Mouse (Mus musculus) left cerebral cortex, adult 2 months (tissue): ENCODE data around the gene Hjurp. TPM values are rescaled to one million over a fixed set of nuclear protein-coding genes. Genes with fewer than 3 reads are reported as not detected.
A peak's percentile ranks its signal among the peaks of the same experiment; 100 is the strongest.

Experiments
- DNase-seq, 2 experiments: peaks; one replicate each; pipeline ENCODE4 v3.0.0; 2021 to 2022; ENCODE audit warnings: low spot score in 2 of 2, mixed read lengths in 1 of 2; ENCODE audit errors: extremely low spot score in 1 of 2
- H3K27ac ChIP-seq: fragments of 200-600 bp; 2 replicates; pipeline ENCODE4 v1.8.1; 2022
- H3K4me3 ChIP-seq: fragments of 200-600 bp; 2 replicates; pipeline ENCODE4 v1.8.1; 2022
- CTCF ChIP-seq: fragments of 200-600 bp; IDR thresholded peaks from 2 replicates; pipeline ENCODE4 v1.8.1; 2022; ENCODE audit warnings: antibody characterized with exemption, mild to moderate bottlenecking, moderate library complexity
- intact Hi-C: fragments of 180-260 bp; cut with DNase I; formaldehyde crosslinking; loops from one replicate; pipeline ENCODE4 v1.15.1; 2025
- total RNA-seq, 2 experiments: library from RNA; stranded (reverse); gene quantifications; 2 replicates each; pipeline ENCODE4 v1.2.3; 2021

Gene Hjurp
- total RNA-seq, 2 experiments from 2014 or later, result 45.8 to 47.2 TPM

DNA sequence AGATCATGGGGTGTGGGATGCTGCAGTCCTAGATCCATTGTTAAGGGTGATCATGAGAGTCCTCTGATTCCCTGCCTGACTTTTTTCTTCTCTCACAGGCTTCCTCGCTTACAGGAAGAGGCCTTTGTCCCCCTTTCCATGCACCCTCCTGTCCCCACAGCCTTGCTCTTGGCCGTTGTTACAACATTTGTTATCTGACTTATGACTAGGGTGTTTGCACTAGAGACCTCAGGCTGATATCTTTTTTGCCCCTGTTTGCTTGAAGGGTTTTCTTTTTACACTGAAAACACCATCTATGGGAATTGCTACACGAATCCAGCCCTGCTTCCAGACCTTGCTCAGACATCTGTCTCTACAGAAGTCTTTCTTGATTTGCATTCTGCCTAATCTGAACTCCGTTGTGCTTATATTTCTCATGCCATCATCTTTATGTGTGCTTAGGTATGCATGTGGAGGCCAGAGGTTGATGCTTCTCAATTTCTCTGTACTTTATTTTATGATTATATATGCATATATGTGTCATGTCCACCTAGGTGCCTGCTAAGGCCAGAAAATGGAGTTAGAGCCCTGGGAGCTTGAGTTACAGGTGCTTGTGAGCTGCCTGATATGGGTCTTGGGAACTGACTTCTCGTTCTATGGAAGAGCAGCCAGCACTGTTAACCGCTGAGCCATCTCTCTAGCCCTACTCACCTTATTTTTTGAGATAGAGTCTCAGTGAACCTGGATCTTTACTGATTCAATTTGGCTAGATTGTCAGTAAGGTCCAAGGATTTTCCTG, 27.8 kb upstream of the Hjurp start:
- intact Hi-C loops, result no loop called here
- Histone ChIP-seq H3K27ac (no peak overlapping the region), H3K4me3 (no peak overlapping the region)
- DNase-seq, result no peak
- no peak for TF ChIP-seq CTCF

DNA sequence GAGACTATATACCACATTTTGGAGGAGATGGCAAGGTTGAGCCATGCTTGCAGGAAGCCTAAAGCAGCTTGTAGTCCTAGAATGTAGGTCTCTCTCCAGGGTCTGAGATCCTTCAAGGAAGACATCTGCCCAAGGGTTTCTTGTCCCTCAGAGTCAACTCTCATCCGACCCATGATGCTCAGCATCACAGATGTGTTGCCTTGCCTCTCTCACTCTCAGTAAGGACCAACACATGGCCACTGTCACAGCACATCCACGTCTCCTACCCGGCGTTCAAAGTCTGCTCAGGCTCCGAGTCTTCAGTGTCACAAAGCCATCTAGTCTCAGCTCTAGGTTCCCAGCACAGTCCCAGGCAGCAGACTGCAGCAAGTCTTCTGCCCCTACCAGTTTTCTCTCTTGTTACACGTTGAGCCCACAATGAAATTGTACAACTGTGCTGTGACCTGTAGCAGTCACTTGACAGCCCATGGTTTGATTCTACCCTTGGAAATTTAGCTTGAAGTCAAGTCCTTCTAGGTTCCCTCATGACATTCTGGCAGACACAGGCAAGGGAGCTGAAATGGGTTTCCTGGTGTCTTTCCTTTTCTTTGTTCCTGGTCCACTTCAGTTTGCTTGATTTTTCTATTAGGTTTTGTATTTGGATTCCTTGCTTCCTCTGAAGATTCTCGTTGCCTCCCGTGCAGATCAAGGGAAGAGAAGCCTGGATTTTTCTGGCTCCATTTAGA, 27.0 kb upstream of the Hjurp start:
- intact Hi-C loops, result no loop called here
- DNase-seq, result no peak
- Histone ChIP-seq H3K27ac (no peak overlapping the region), H3K4me3 (no peak overlapping the region)
- no peak for TF ChIP-seq CTCF

DNA sequence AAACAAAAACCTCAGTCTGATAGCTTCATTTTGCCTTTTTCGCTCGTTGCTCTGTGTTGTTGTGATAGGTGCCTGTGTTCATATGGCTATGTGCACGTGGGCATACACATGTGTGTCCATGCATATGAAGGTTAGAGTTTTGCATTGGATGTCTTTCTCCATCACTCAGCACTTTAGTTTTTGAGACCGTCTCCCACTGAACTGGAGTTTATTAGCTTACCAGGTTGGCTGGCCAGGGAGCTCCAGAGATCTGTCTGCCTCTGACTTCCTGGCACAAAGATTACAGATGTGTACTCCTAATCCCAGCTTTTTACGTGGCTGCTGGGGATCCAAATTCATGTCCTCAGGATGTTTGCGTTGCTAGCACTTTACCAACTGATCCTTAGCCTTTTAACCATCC, 26.3 kb upstream of the Hjurp start:
- Histone ChIP-seq H3K4me3 (no peak overlapping the region), H3K27ac (no peak overlapping the region)
- TF ChIP-seq CTCF, result no peak
- intact Hi-C loops, result no loop called here
- no peak for DNase-seq

DNA sequence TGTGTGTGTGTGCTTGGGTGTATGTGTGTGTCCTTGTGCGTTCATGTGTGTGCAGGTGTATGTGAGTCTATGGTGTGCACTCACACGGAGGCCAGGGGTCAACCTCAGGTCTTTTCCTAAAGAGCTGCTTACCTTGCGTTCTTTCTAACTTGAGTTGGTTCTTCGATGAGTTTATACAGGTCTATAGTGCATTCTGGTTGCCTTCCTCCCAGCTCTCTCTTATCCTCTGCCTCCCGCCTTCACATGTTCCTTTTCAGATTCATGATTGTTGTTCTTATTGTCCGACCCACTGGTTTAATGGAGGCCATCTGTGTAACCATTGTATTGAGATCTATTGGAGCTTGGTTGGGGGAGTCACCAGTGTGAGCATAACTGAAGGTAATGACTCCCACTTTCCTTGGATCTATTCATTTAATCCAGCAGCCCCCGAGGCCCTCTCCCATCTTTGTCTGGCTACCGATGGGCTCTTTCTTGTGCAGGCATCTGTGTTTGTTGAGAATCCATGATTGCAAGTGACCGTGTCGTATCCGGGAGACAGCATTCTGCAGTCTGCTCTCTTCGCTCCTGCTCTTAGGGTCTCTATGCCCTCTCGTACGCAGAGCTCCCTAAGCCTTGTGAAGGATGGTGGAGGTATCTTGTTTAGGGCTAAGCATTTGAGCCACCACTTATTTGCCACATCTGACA, 24.8 kb upstream of the Hjurp start:
- Histone ChIP-seq H3K4me3 (no peak overlapping the region), H3K27ac (no peak overlapping the region)
- DNase-seq, result no peak
- intact Hi-C loops, result no loop called here
- no peak for TF ChIP-seq CTCF

DNA sequence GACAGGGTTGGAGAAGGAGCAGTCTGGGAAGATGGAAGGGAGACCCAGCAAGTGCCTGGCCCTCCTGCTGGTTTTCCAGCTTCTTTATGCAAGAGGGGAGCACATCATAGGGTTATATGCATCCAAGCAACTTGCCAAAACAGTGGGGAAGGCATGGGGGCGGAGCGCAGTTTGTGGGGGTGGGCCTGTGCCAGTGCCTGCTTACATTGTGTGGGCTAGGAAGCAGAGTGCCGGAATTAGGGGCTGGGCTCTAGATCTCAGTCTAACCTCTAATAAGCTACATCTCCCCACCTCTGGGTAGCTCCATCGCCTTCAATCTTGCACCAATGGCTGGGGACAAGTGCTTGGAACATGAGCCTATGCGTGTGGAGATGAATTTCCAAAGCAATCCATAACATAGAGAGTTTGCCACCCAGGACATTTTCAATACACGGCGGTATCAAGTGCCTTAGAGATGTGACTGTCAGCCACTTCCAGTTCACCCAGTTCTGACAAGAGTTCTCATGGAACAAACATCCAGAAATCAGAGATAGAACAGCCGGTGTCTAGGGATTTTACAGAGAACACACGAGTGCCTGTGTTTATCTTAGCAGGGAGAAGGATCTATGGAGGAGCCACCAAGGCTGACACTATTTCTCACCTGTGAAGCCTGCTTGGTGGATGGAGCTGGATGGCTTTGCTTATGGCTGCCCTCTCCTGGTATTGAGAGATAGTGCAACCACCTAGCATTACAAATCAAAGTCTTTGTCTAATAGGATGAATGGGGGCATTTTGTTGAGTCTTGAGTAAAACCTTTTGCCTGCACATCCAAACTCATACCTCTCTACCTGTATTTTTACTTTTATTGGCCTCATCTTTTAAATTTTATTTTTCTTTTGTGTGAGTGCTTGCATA, 23.9 kb upstream of the Hjurp start:
- peak; percentile 65 for TF ChIP-seq CTCF
- intact Hi-C loops, result no loop called here

DNA sequence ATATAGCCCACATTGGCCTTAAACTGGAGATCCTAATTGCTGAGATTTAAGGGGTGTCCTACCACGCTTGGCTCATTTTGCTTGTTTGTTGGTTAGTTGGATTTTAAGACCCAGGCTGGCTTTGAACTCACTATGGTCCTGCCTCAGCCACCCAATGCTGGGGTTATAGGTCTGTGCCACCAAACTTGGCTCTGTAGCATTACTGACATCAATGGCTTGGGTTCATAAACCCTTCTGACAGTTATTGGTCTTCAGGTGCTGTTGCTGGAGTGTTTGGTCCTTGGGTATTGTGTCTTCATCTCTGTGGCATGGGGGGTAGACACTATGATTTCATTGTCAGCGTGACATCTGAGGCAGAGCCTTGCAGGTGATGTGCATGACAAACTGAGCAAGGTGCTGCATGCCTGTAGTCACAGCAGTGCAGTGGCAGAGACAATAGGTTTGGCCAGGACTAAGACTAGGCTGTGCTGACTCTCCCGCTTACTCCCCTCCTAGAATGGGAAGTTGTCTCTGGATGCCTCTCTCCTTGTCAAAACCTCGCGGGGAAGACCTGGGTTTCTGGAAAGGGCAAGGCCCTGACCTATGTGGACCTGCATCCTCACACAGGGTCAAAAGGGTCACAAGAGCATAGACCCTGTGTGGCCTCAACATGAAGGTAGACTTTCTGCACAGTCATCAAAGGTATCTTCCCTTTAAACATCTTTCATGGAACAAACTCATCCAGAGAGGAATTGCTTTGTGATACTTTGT, 23.0 kb upstream of the Hjurp start:
- no peak for TF ChIP-seq CTCF
- DNase-seq, result no peak
- no peak overlapping the region for H3K27ac ChIP-seq
- H3K4me3 ChIP-seq, result no peak overlapping the region
- intact Hi-C loops, result no loop called here

More for the DNA sequence above, 23.9 kb upstream of the Hjurp start:
- Histone ChIP-seq H3K27ac (no peak overlapping the region), H3K4me3 (no peak overlapping the region)
- DNase-seq, result no peak

DNA sequence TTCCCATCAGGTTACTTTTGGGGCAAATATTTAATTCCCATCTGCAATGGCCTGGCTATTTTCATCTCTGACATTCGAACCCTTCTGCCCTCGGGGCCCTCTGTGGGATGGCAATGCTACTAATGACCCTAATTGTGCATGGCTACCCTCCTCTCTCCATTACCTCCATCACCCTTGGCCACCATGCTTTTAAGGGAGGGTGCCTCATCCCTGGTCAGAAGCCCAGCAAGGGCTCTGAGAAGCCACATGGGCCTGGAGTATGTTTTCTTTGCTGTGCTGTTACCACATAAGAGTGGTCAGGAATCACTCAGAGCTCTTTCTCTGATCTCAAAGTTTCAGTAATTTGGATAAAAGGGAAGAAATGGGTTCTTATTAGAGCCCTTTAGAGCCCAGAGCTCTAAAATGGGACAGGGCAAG, 22.1 kb upstream of the Hjurp start:
- no peak overlapping the region for H3K4me3 ChIP-seq
- TF ChIP-seq CTCF, result no peak
- H3K27ac ChIP-seq, result no peak overlapping the region
- no peak for DNase-seq
- intact Hi-C loops, result no loop called here

DNA sequence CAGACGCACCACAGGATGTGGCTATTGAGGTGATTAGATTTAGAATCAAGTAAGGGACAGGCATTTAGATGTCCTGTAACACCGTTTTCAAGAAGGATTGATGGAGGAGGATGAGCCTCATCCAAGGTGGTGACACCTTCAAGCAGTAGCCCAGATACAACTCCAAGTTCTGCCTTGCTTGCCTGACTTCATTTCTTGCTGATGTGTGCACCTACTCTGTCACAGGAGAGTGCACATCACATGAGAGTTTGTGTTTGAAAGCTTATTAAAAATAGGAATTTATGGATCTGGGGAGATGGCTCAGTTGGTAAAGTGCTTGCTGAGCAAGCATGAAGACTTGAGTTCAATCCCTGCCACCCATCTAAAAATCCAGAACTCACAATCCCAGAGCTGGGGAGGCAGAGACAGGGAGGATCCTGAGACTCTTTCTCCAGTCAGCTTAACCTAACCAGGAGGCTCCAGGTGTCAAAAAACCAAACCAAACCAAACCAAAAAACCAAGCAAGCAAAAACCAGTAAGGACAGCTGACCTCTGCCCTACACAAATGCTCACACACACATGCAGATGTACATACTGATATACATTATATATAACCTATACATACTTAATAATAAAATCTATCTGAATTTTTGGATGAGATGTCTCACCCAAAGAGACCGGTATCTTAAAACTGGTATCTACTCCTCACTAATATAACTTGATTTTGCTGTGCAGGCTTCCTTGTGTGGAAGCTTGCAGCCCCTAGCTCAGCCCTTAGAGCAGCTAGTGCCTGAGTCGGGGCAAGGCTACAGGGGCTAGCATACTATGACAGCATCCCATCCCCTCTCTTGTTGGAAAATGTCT, 21.5 kb upstream of the Hjurp start:
- intact Hi-C loops, result no loop called here
- no peak for TF ChIP-seq CTCF
- DNase-seq, result no peak
- Histone ChIP-seq H3K27ac (no peak overlapping the region), H3K4me3 (no peak overlapping the region)

DNA sequence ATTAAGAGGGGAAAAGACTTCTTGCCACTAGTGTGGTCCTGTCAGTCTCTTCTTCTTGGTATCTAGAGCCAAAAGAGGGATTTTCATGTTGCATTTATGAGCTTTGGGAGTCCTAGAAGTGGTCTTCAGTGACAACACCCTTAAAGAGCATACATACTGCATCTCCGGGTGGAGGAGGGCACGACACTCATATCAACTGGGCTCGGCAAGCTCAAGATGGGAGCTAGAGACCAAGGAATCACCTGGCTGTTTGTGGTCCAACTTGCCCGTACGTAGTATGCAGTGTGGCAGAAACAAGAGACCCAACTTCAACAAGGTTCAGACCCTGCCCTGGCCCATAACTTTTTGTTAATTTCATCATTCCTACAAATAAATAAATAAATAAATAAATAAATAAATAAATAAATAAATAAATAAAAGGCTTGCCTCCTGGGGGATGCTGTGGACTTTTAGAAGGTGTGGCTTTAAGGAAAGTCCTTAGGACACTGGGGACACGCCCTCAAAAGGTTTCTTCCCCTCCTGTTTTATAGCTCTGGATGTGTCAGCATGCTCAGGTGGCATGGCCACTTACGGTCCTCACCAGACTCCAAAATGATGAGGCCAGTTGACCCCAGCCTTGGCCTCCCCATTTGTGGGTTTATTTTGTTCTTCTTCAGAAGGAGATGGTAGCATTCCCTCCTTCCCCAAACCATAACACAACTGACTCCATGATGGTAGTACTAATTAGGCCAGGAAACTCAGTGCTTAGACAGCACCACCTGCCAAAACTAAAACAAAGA, 20.2 kb upstream of the Hjurp start:
- intact Hi-C loops, result no loop called here
- no peak overlapping the region for H3K4me3 ChIP-seq
- TF ChIP-seq CTCF, result no peak

More for the DNA sequence above, 20.2 kb upstream of the Hjurp start:
- no peak for DNase-seq
- no peak overlapping the region for H3K27ac ChIP-seq
